Mouse (Mus musculus) megakaryocyte, adult 5-6 weeks (primary cell): ENCODE results near the gene Rtbdn. TPM values are rescaled to one million over a fixed set of nuclear protein-coding genes. Genes with fewer than 3 reads are reported as not detected.

Source experiments
- ATAC-seq: 2 replicates; pipeline ENCODE4 v1.8.0; 2016; ENCODE audit warnings: mild to moderate bottlenecking, inconsistent platforms; ENCODE audit not compliant: poor library complexity, severe bottlenecking
- total RNA-seq, 2 experiments: library from RNA; stranded (forward) in 1 of 2; stranded (reverse) in 1 of 2; fragments of 153-499, 151-499 nt in 1 of 2; fragments of 221-1000, 200-1000 nt in 1 of 2; gene quantifications; 2 replicates each; pipeline versions ENCODE4 v1.2.3 to v1.2.4; 2015 to 2017

Rtbdn gene
- total RNA-seq, 2 experiments from 2014 or later, result not detected

DNA sequence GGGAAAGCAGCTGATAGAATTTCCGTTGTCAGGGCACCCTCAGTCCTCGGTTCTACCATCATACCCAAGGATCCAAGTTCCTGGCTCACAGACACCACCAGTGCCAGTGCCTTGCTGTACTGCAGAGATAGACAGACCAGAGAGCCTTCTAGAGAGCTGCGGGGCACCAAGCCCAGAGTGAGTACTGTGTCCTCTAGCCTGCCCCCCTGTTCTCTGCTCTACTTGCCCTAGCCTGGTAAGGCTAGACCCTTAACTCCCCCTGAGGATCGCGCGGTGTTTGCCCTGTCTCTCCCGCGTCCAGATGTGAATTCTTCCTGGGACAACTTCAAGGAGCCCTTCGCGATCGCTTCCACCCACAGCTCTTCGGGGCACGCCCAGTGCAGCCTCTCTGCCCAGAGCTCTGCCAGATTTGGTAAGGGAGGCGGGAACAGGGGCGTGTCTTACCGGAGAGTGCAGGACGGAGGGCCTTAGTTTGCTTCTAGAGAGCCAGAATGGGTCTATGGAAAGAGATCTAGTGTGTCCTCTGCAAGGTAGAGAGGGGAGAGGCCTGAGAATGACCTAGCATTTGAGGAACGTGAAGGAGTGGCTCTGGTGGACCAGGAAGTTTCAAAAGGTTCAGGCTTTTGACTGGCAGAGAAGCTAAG lies 5.9 kb downstream of the Rtbdn start:
- peak; percentile 93 for ATAC-seq

DNA sequence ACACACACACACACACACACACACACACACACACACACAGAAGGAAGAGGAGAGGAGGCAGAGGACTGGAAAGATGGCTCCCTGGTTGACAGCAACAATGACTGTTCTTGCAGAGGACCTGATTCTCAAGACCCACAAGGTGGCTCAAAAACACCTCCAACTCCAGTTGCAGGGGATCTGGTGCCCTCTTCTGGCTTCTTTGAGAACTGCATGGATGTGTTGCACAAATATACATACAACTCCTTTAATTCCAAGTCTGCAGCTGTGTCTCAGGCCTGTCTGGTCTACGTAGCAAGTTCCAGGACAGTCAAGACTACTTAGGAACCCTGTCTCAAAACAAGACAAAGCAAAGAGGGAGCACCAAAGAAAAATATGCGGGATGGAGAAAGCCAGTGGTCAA lies 10.0 kb downstream of the Rtbdn start:
- peak; percentile 68 for ATAC-seq

DNA sequence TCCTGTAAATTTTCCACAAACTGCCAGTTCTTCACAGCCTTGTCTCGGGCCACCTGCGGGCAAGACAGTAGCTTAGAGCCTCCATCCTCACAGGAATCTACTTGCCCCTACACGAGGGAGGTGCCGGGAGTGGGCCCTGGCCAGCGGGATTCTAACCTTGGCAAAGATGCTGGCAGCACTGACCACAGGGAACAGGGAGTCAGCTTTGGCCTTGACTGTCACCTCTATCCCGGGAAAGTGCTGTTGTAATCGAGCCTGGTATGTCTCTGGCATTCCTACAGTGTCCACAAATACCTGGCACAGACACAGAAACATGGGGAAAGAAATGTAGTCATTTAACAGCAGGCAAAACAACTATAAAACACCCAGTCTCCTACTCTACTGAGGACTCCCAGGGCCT lies 13.0 kb downstream of the Rtbdn start:
- no peak for ATAC-seq

DNA sequence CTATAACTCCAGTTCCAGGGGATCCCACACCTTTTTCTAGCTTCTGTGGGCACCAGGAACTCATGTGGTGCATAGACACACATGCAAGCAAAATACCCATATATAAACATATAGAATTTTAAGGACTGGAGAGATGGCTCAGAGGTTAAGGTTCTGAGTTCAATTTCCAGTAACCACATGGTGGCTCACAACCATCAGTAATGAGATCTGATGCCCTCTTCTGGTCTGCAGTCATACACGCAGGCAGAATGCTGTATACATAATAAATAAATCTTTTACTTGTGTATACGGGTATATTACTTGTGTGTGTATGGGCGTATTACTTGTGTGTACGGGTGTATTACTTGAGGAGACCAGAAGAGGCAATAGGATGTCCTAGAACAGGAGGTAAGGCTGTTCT lies 17.2 kb downstream of the Rtbdn start:
- no peak for ATAC-seq

DNA sequence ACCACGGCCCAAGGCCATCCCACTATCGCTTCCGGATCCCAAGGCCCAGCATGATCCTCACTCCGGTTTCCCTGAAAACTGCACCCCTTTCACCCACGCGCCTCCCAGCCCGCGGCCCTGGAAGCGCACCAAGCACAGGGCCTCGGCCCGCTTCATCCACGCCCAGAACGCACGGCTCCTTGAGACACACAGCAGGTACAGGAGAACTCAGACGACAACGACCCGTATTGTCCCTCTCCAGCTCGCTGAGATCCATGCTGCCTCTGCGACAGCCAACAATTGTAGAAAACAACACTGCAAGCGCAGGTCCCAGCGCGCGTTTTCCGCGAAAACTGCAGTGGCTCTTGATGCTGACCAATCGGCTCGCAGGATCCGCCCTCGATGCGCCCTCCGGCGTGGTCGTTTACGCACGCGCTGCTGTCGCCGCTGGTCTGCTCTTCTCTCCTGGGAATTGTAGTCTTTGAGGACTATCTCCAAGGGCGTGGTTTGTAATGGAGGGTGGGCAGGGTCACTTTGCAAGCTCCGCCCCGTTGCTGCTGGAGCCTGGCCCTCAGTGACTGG lies 19.0 kb downstream of the Rtbdn start:
- peak; percentile 87 for ATAC-seq

DNA sequence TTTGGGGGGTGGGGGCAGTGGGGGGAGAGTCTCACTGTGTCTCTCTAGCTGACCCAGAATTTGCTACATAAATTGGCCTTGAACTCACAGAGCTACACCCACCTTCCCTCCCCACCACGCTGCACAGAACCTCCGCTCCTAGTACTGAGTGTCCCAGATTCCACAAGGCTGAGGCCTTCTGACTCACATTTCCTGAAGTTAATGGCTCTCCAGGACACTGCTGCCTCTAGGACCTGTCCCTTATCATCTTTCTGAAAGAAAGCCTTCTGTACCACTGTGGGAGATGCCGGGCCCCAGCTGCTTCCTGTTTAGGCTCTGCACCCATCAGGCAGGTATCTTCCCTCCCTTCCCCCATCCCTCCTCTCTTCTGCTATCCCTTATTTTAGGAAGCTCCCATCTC lies 19.8 kb downstream of the Rtbdn start:
- ATAC-seq, result no peak

DNA sequence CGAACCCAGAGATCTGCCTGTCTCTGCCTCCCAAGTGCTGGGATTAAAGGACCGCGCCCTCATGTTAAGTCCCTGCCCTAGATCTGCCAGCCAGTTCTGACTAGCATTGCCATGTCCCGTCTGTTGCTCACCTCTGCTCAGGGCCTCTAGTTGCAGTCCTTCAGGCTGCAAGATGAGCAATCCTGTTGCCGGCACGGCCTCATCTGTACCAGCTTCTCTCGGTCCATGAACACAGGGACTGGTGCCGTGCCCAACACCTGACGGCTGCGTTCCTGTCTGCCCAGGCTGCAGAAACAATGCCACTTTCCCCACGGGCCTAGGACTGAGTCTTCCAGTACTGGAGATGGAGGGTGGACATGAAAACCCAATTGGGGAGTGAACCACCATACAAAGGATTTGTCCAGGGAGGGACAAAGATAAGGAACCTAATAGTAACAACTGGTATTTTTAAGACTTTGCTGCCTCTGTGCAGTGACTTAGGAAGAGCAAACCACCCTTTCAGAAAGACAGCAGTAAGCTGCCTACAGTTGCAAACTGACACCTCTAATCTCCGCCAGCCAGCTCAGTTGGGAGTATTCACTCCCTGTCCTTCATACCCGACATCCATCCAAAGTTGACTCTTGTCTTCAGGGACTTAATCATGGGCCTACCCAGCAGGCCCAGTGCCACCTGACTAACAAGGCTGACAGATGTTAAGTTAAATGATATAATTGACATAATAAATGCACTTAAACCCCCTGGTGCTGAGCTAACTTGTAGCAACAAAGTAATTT lies 20.9 kb downstream of the Rtbdn start:
- ATAC-seq, result no peak

DNA sequence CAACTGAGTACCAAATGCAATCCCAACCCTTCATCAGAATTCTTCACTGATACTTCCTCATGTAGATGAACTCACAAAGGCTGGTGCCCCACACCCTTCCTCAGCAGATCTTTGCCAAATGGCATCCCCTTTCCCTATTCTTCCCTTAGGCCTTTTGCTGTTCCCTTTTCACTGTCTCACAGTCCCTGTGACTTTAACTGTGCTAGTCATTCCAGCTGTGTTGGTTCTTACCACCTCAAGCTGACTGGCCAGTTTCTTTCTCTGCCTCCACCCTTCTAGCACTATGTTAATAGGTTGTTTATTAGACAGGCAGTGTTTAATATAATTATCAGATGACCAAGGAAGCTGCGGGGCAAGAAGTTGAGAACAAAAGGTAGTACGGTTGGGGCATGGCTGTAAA lies 21.9 kb downstream of the Rtbdn start:
- no peak for ATAC-seq

DNA sequence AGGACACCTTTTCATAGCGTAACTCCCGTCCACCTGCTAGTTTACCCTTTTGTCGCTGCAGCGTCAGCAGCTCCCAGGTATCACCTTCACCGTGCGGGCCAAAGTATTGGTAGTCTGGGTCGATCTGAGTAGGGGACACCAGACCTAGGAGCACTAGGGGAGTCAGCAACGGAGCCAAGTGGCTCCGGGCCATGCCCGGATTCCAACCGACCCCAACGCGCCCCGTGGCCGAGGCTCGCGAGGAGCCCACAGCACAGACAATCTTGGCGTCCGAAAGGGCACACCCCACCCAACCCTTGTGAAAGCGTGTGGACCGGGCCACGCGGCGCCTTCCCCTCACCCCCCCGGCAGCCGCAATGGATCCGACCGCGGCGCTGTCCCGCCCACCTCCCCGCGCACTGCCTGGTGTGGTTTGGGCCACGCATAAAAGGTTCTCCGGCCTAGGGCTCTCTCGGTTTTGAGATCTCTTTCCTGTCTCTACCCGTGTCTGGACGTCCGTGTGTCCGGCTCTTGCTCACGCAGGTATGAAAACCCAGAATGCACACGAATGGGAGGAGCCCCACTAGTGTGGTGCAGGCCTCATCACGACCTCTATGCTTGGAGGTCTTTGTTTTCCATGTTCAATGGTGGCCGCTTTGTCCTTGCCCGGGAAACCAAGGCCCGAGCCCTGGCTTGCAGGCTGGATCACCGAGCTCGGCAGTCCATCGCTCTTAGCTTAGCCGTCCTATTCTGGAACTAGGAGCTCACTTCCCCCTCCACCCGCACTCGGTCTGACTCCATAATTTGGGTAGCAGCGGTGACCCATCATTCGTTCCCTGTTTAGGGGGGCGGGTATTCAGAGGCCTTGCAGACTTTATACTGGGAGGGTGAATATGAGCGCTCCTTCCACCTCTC lies 22.7 kb downstream of the Rtbdn start, which contains the start of the genes Gm49661, Prdx2 and Rnaseh2a:
TSS of gene Gm49661 (minus strand) at position 193 of the 894 bp plus-strand sequence.
TSS of gene Prdx2 (plus strand) at position 347 of the 894 bp plus-strand sequence.
TSS of gene Rnaseh2a (minus strand) at position 527 of the 894 bp plus-strand sequence.
- ATAC-seq, result peak; percentile 56

DNA sequence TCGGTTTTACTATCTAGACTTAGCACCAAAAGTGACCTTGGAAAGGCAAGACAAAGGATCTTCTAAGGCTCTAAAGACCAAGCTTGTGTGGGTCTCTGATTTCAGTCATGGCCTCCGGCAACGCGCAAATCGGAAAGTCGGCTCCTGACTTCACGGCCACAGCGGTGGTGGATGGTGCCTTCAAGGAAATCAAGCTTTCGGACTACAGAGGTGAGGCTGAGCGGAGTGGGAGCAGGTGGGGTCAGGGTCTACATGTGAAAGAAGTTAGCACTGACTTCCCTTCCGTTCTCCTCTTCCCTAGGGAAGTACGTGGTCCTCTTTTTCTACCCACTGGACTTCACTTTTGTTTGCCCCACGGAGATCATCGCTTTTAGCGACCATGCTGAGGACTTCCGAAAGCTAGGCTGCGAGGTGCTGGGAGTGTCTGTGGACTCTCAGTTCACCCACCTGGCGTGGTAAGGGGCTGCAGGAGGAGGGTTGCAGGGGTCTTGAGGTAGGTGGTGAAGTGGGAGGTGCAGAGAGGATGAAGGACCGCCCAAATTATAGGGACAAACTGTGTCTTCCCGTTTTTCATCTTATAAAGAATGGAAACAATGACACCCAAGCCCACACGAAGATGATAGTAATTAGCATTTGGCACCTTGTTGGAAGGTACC lies 23.5 kb downstream of the Rtbdn start:
- no peak for ATAC-seq

DNA sequence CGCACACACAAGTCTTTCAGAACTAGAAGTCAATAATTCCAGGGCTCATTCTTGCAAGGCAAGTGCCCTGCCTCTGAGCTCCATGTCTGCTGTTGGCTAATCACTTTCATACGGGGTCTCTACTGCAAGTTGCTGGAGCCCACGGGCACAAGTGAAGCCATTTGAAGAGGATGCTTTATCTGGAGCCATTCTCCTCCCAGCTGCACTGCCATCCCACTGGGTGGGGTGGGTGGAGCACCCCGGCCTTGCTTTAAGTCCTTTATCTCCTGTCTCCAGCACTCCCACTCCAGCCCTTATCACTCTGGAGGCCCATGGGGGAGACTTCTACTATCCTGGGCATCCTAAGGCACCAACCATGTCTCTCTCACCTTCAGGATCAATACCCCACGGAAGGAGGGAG lies 24.1 kb downstream of the Rtbdn start:
- no peak for ATAC-seq

DNA sequence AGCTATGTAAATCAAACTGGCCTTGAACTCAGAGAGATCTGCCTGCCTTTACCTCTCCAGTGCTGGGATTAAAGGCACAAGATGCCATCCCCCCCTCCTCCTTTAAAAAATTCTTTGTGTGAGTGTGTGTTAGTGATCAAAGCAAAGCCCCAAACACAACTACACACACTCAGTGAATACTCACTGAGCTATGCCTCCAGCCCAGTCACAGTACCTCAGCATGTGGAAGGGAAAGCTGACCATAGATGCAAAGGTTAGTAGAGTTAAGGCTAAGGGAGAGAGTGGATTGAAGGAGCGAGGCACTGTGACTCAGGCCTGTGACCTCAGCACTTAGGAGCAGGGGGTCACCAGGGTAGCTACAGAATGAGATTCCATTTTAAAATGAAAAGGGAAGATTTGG lies 26.3 kb downstream of the Rtbdn start:
- no peak for ATAC-seq

DNA sequence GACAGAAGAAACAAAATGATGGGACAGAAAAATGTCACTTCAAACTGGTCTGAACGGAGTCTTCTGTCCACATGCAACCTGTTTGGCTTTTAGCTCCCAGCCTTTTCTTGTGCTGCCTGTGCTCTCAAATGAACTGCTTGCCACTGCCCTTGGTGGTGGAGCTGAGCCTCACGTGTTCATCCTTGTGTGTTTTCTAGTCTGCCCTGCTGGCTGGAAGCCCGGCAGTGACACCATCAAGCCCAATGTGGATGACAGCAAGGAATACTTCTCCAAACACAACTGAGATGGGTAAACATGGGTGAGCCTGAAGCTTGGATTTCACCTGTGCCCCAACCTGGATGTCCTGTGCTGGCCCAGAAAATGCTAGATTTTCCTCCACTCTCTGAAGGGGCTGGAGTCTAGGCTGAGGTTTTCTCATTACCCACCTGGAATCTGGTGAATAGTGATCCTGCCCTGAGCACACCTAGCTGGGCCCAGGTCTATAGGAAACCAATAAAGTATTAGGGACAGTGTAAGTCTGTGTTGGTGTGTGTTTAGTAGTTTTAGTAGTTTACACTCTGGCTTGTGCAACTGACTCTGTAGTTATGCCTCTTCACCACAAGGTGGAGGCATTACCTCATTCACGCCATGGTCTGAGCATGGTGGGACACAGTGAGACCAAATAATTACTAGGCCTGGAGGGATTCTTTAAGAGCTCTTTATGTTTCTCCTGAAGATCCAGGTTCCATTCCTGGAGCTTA lies 27.2 kb downstream of the Rtbdn start:
- no peak for ATAC-seq

DNA sequence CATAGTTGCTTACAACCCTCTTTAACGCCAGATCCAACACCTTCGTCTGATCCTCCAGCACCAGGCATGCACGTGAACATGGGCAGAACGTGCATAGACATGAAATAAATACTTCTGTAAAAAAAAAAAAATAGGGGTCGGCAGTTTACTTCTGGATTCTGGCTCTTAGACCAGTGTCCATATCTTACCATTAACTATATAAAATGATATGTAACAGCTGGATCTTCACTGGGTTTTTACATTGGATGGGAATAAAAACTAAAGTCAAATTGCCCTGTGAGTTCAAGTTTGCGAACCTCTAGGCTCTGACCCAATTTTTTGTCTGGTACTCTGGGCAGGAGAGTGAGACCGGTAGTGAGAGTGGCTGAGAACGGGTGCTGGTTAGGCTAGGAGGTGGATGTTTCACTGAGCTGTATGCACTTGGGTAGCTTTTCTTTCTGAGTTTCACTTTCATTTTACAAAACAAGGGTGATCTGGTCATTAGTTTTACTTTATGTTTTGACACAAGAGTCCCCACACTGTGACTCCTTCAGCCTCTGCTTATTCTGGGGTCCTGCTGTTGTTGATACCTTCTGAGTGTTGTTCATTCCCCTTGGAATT lies 27.9 kb downstream of the Rtbdn start:
- no peak for ATAC-seq

DNA sequence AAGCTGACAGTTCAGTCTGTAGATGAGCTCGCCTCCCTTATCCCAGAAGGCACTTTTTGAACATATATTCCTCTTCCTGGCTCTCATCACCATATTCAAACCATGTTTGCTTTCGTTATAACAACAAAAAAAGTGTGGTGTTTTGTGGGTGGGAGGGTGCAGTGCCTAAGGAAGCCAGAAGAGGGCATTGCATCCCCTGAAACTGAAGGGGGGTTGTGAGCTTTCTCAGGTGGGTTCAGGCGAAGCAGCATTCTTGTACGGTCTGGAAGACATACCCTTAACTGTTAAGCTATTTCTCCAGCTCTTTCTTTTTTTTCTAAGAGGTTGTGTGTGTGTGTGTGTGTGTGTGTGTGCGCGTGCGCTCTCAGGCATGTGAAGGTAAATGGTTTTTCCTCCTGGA lies 28.6 kb downstream of the Rtbdn start:
- ATAC-seq, result no peak

DNA sequence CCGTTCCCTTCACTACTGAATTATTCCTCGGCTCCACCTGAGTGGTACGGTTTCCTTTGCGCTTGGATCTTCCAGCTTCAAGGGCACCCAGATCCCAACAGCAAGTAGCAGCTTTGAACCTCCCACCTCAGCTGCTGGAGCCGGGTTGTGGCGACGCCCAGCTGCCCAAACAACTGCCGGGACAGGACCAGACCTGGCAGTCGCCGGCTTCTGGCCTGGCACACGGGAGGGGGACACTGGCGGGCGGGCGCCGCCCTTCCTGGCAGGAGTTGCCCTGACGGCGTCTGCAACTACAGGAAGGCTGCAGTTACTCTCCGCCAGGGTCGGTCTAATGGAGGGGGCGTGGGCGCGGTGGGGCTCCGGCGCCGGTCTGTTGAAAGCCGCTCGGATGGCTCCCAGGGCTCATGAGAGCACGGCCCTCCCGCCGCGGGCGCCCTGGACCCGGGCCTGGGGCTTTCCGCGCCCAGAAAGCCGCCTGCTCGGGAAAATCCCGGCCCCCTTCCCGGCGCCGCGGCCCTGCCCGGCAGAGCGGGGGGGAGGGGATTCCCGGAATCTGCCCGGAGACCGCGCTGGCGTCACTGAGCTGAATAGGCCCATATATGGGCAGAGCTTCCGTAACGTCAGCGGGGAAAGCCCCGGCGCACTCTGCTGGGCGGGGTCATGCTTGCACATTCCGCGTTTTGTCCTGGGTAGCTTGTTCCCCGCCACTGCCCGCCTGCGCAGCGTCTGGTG lies 29.4 kb downstream of the Rtbdn start:
- peak; percentile 15 for ATAC-seq

DNA sequence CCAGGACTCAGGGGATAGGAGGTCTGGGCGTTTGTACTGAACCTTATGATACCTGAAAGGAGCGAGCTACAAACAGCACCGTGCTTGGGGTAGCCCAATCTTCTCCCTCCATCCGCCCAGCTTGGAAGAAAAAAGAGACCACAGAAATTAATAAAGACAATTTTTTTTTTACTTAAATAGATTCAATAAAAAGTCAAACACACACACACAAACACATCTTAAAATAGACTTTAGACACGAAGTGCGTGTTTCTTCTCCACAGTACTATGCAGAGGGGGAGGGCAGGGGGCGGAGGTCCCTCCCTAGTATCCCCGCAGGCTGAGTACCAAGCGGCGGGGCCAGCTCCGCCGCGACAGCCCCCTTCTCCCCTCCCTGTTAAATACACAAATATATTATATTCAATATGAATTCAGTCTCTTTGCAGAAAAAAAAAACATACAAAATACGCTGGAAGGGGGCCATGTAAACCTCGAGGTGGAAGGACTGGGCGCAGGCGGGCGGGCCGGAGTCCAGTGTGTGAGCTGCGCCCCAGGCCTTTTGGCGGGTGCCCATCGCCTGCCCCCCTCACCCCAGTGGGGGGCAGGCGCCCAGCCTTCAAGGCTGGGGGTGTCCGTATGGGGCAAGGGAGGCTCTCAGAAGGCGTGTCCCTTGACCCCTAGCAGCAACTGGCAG lies 30.1 kb downstream of the Rtbdn start:
- no peak for ATAC-seq
